Mouse (Mus musculus) gastrocnemius, adult 8-10 months (tissue): ENCODE data around the gene Siglecg. TPM values are rescaled to one million over a fixed set of nuclear protein-coding genes. Genes with fewer than 3 reads are reported as not detected.
"Not testable (repeated sequence)": the region's sequence is repeated elsewhere in the genome, so short reads cannot be mapped to it uniquely, and the experiment has no call there.

Experiments
- DNase-seq, 2 experiments: peaks; one replicate each; pipeline ENCODE4 v3.0.0; 2022; ENCODE audit warnings: low spot score in 2 of 2
- total RNA-seq, 4 experiments: library from RNA; stranded (reverse); gene quantifications; 2 replicates each; pipeline ENCODE4 v1.2.4; 2022

Gene Siglecg
- not detected for total RNA-seq

DNA sequence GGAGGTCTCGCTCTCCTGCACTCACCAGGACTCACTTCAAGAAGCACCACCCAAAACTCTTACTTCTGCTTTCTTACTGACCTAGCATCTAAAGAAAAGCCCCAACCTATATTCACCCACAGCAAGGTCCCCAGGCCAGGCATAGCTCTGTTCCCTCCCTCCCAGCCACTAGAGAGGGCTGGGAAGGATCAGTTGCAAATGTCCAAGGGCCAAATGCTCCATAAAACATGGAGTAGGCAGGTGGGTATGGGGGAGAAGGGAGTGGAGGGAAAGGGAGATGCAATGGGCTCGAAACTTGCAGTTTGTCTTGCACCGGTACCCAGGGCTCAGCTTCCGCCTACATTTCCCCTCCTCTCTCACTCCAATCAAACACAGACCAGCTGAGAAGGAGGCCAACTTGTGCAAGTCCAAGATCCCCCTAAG lies at the start of gene Siglecg:
Gene Siglecg (plus strand): TSS at position 74 of the 423 bp plus-strand sequence.
- no peak for DNase-seq

DNA sequence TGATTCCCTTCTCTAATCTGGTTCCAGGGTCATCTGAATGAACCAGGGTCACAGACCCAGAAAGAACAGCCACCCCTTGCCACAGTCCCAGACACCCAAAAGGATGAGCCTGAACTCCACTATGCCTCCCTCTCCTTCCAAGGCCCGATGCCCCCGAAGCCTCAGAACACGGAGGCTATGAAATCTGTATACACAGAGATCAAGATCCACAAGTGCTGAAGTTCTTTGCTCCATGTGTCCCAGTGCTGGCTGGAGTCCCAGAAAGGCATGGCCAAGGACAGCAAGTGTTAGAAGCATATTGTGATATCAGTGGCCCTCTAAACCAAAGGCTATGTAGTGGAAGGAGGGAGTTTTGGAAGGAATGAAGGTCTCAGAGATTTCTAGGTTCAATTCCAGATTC lies 49.4 kb upstream of the Siglecg start:
- DNase-seq = no peak

DNA sequence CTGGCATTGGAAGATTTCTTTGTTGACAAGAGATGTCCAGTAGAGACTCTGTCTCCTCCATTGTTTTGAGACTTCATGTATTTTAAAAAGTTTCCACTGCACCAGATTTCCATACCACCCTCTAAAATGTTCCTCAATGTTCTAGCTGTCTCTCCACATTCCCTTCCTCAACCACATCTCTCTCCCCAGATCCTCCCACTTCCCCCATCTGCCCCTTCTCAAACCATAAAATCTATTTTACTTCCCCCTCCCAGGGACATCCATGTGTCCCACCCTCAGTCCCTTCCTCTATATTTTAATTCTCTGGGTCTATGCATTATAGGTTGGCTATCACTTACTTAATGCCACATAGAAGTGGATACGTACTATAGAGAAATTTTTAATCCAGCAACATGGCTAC lies 46.6 kb upstream of the Siglecg start:
- no peak for DNase-seq

GRCm38 (mm10) chr7:43362021-43362420 lies 46.0 kb upstream of the Siglecg start:
- no peak for DNase-seq

- DNase-seq = no peak
Measured at GRCm38 (mm10) chr7:43378226-43378625, 29.8 kb upstream of the Siglecg start.

DNA sequence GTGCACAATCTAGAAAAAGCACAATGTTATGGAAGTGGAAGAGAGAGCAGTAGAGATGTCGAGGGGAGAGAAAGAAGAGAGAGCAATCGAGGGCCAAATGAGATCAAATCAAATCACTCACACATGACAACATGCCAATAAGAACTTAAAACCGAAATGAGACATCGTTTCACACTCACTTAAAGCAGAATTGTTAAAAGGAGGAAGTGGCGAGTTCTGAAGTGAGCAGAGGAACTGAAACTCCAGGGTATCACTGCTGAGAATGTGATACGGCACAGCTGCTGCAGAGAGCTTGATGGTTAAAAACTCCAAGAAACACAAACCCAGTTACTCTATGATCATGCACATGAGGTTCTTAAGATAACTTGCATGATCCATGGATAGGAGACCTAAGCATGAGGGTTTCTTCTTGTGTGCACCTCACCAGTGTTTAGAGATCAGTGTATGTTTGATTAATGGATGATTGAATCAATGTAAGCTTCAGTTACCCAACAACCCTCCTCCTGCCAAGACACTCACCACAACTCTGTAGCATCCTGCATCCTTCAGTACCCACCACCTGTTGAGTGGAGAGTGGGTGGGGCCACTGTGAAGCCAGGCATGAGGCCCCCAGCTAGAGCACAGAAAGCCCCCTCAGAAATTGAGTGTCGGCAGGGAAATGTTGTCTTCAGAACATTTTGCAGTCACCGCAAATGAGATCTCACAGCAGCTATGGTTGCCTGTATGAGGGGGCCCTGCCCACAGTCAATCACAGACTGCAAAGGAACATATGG lies 15.5 kb upstream of the Siglecg start:
- DNase-seq = no peak

- DNase-seq = no peak
Measured at GRCm38 (mm10) chr7:43399501-43399900, 8.5 kb upstream of the Siglecg start.

- DNase-seq = no peak
Measured at GRCm38 (mm10) chr7:43402718-43403117, 5.3 kb upstream of the Siglecg start.

- DNase-seq = no peak
Measured at GRCm38 (mm10) chr7:43407573-43407972, 431 bp upstream of the Siglecg start.

DNA sequence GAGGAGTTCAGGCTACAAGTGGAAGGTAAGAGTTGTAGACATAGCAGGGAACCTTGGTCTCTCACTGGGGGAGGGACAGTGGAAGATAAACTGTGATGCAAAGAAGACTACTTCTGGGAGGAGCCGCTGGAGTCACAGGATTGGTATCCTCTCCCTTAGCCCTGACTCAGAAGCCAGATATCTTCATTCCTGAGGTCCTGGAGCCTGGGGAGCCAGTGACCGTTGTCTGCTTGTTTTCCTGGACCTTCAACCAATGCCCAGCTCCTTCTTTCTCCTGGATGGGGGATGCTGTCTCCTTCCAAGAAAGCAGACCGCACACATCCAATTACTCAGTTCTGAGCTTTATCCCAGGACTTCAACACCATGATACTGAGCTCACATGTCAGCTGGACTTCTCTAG lies 1.1 kb downstream of the Siglecg start:
- DNase-seq = no peak

- DNase-seq = not testable (repeated sequence)
Measured at GRCm38 (mm10) chr7:43411724-43412123, 3.7 kb downstream of the Siglecg start.

DNA sequence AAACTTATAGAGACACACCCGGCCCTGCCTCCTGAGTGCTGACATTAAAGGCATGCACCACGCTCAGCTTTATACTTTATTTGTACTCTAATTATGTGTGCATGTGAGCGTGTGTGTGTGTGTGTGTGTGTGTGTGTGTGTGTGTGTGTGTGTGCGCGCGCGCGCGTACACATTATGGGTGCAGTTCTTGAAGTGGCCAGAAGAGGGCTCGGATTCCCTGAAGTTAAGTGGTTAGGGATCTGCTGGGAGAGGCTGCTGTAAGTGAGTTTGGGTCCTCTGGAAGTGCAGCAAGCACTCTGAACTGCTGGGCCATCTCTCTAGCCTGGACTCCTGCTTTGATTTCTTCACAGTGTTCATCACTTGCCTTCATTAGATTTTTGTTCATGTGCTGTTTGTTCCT lies 9.3 kb downstream of the Siglecg start:
- DNase-seq = no peak

DNA sequence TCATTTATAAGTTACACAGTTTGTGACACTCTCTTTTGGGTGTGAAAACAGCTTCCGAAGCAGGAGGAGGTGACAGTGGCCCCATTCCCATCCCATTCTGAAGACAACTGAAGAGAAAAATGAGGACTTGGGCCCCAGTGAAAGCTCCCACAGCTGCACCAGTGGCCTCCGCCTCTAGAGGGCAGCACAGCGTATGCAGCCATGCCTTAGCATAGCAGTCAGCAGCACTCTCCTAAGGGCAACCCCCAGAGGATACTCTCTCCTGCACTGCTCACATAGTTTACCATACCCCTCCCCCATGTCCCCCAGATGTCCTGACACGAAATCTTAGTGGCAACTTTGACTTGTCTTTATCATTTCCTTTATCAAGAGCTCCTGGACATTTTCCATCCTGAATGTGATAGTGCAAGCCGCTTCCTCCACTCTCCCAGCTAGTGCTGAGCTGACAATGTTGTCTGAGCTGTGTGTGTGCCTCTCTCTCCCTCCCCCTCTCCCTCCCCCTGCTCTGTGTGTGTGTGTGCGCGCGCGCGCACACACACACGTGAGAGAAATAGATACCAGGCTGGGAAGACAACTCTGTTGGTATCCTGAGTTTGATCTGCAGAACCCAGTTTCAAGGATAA lies 15.1 kb downstream of the Siglecg start:
- DNase-seq = peak; percentile 62 to 71

DNA sequence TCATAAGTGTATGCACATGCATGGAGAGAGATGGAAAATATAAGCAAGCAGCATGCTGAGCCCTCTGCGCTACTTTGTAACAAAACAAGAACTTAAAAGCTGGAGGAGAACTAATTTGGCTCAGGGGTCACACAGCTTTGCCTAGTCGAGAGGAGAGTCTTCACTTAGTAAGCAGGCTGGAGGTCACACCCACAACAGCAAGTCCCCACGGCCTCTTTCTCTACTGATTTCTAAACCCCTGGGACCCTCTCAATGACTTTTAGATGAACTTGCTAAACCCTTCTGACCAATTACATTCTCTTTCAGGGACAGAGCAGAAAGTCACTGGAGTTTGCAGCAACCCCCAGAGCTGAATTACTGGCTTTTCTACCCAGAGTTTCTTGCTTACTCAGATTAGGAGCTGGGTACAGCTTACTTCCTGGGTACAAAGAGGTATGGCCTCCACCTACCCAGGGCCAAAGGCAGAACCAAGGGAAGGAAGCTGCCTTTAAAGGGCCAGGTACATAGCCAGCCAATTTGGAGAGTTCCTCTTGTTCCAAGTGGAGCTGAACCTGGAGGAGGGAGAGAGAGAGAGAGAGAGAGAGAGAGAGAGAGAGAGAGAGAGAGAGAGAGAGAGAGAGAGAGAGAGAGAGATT lies 16.1 kb downstream of the Siglecg start:
- DNase-seq = no peak

- no peak for DNase-seq
Measured at GRCm38 (mm10) chr7:43427406-43427805, 19.4 kb downstream of the Siglecg start, which contains the start of gene Lim2. Lim2 (plus strand) TSS chr7:43427670.

GRCm38 (mm10) chr7:43429500-43429899 lies 21.5 kb downstream of the Siglecg start:
- DNase-seq = no peak

- no peak for DNase-seq
Measured at GRCm38 (mm10) chr7:43432891-43433290, 24.9 kb downstream of the Siglecg start.

DNA sequence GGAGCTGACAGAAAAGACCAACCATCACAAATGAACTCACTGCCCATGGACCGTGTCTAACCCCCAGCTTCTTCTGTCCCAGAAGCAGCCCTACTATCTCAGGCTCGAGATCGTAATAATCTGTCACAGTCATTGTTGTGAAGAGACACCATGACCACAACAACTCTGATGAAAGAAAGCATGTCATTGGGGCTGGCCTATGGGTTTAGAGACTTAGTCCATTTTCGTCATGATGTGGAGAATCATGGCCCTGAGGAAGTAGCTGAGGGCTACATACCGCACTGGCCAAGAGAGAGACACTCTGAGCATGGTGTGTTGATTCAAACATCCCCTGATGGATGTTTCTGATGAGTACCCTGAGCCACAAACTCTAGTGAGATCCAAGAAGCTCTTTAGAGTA lies 26.7 kb downstream of the Siglecg start:
- DNase-seq = no peak

DNA sequence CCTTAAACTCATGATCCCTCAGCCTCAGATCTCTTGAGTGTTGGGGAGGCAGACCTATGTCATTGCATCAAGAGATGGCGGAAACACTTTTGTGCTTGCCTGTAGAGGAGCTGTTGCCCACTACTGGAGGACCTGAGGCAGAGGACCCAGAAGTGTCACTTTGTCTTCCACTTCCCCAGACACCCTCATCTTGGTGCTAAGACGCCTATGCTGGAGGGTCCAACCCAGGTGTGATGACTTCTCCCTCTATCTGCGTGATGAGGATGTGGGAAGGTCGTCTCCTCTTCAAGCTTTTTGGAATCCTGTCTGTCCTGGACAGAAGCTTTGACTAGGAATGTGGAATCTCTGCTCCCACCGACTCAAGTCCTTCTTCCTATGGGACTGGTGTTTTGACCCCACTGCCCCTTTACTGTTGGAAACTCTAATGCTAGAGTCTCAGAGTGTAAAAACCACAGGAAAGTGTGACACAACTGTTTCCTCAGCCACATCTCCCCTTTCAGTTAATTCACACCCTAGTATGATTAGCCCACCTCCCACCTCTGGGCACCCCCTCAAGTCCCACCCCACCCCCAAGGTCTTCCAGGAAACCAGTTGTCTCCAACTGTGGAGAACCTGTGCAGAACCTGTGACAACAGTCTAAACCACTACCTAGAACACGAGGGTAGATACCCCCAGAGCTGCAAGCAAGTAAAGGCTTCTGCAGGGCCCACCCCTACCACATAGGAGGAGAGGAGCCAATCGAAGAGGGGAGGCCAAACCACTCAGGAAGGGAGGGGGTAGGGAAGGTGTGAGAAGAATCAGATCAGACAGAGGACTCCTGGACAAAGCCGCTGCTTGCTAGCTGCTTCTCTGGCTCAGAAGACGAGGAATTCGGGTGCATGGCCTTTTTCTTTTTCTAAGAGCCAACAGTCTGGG lies 28.6 kb downstream of the Siglecg start, which contains the start of gene Nkg7:
Gene Nkg7 (plus strand): TSS at position 733 of the 915 bp plus-strand sequence.
- DNase-seq = no peak

DNA sequence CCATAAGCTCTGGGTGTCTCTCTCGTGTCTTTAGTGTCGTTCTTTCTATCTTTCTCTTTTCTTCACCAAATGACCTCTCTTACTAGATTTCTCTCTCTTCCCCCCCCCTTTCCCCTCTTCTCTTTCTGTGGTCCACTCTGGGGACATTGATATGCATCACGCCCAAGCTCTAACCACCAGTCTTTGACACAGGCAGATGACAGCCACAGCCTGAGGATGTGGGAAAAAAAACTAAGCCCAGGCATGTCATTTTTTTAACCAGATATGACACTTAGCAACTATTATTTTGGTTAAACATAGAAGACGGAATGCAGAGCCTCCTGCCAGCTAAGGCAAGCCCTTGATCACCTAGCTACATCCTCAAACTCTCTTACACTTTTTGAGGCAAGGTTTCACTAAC lies 30.6 kb downstream of the Siglecg start:
- DNase-seq = no peak

DNA sequence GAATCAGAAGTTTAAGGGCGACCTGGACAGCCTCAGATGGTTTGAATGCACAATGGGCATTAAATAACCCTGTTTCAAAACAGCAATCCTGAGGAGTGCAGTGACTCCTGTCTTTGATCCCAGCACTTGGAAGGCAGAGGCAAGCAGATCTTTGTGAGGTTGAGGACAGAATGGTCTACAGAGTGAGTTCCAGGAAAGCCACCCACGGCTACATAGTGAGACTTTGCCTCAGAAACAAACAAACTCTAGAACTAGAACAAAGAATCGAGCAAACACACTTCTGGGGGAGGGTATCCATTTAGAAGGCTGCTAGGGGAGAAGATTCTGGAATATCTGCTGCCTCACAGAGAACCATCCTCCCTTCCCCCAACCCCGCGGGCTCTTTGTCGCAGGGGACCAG lies 32.5 kb downstream of the Siglecg start, which contains the start of gene Cldnd2:
Gene Cldnd2 (plus strand): TSS at position 301 of the 400 bp plus-strand sequence.
- no peak for DNase-seq
